Comparison of ENCODE assay signal across 14 mouse cellular contexts in genomic region chr3:85214926-85215325, GRCm38 (mm10).
DNase-seq lines count a peak whose midpoint lies in the region; ATAC-seq and TF ChIP-seq lines count a peak whose summit lies in the region.
"Had no signal": no experiment of that assay in that cellular context is flagged by ENCODE, and none has a peak within 500 bp of the region (broad histone marks: within the 10 kb centered on the region; RNA-seq: fewer than 3 reads in every experiment).

No protein-coding gene starts in this region.

- no peak for TF ChIP-seq CTCF in cortical plate, adult 2 months (IDR thresholded peaks at IDR 0.05; ENCODE audit: extremely low read depth, insufficient read depth, low read length)
- TF ChIP-seq CTCF in intestine, postnatal 0 days (IDR thresholded peaks at IDR 0.05; ENCODE audit: low read depth) = no peak

- H3K9ac ChIP-seq in heart, embryonic 11.5 days (ENCODE audit: low read depth, low read length) = no peak overlapping the region
- H3K9ac ChIP-seq in intestine, postnatal 0 days (ENCODE audit: low read depth, low read length) = no peak overlapping the region
- no peak overlapping the region for H3K9ac ChIP-seq in liver, embryonic 11.5 days (ENCODE audit: low read depth, low read length)
- H3K9ac ChIP-seq: hindbrain, embryonic 12.5 days; midbrain, embryonic 15.5 days had no signal

- intact Hi-C loops in heart, postnatal 36 days (cut with DNase I) = loop anchor here (5.0 kb wide), 4 partner anchors 57 to 357 kb away; partner anchors contain the start of gene Gatb

- no peak for TF ChIP-seq POLR2A in cortical plate, adult 2 months (IDR thresholded peaks at IDR 0.05; ENCODE audit: extremely low read depth, insufficient read depth, low read length)

- DNase-seq in heart, adult 11 months = peak; percentile 94
- no peak for DNase-seq in heart, embryonic 10.5 days (ENCODE audit: low spot score)
- peak; percentile 18 to 27 for DNase-seq in heart, postnatal 36 days
- no peak for DNase-seq in liver, embryonic 11.5 days (ENCODE audit: low spot score)
- DNase-seq: cerebellum, adult 18-20 months; kidney, postnatal 10 days had no signal

- no peak overlapping the region for H3K27ac ChIP-seq in heart, embryonic 11.5 days (ENCODE audit: low read depth, low read length)
- H3K27ac ChIP-seq in cortical plate, adult 2 months (ENCODE audit: insufficient read depth, low read length) = 0 out of 2 replicates have a peak overlapping the region, but pooled peaks have one; percentile 38
- H3K27ac ChIP-seq in heart, embryonic 10.5 days = peak overlapping the region; percentile 17; the same call in 1 of the 2 replicates
- H3K27ac ChIP-seq in intestine, postnatal 0 days (ENCODE audit: low read depth, low read length) = no peak overlapping the region
- H3K27ac ChIP-seq in liver, embryonic 11.5 days (ENCODE audit: low read depth, low read length) = no peak overlapping the region
- H3K27ac ChIP-seq: hindbrain, embryonic 12.5 days; midbrain, embryonic 15.5 days had no signal

- peaks cover 8% of the 10 kb centered on the region for H3K4me1 ChIP-seq in heart, embryonic 11.5 days (ENCODE audit: control insufficient read depth, insufficient read depth, low read length)
- H3K4me1 ChIP-seq in cortical plate, adult 2 months (ENCODE audit: control insufficient read depth, insufficient read depth, low read length) = peaks cover 1% of the 10 kb centered on the region; the same call in 1 of the 2 replicates
- H3K4me1 ChIP-seq in heart, embryonic 10.5 days = peaks cover 26% of the 10 kb centered on the region
- H3K4me1 ChIP-seq in intestine, postnatal 0 days (replicated peaks; ENCODE audit: control insufficient read depth, insufficient read depth, low read length) = no peaks in the 10 kb centered on the region
- no peaks in the 10 kb centered on the region for H3K4me1 ChIP-seq in liver, embryonic 11.5 days (replicated peaks; ENCODE audit: control insufficient read depth, insufficient read depth, low read length)
- H3K4me1 ChIP-seq: hindbrain, embryonic 12.5 days; midbrain, embryonic 15.5 days had no signal

- no peak overlapping the region for H3K4me2 ChIP-seq in heart, embryonic 11.5 days
- no peak overlapping the region for H3K4me2 ChIP-seq in intestine, postnatal 0 days (replicated peaks; ENCODE audit: low read depth)
- H3K4me2 ChIP-seq in liver, embryonic 11.5 days = no peak overlapping the region
- H3K4me2 ChIP-seq: hindbrain, embryonic 12.5 days; midbrain, embryonic 15.5 days had no signal

- no peak for ATAC-seq in heart, embryonic 11.5 days (replicated peaks; ENCODE audit: insufficient number of reproducible peaks, low FRiP score, low TSS enrichment)
- no peak for ATAC-seq in intestine, postnatal 0 days
- ATAC-seq in liver, embryonic 11.5 days (replicated peaks; ENCODE audit: low FRiP score) = no peak
- ATAC-seq: forebrain, embryonic 14.5 days; intestine, embryonic 16.5 days; midbrain, embryonic 15.5 days had no signal

- WGBS in heart, embryonic 11.5 days (ENCODE audit: insufficient replicate concordance) = 34% methylated on average over 5 of the region's 5 CpGs
- 54% methylated on average over 5 of the region's 5 CpGs for WGBS in heart, embryonic 10.5 days
- WGBS in intestine, postnatal 0 days = 78% methylated on average over 5 of the region's 5 CpGs
- WGBS in liver, embryonic 11.5 days = 64% methylated on average over 5 of the region's 5 CpGs

- H3K27me3 ChIP-seq in heart, embryonic 11.5 days (ENCODE audit: control insufficient read depth, insufficient read depth, low read length) = no peaks in the 10 kb centered on the region
- 0 out of 2 replicates have a peak, but pooled peaks cover 6% of the 10 kb centered on the region for H3K27me3 ChIP-seq in heart, embryonic 10.5 days (ENCODE audit: insufficient read depth, poor library complexity, severe bottlenecking)
- H3K27me3 ChIP-seq in intestine, postnatal 0 days (replicated peaks; ENCODE audit: control insufficient read depth, insufficient read depth, low read length) = no peaks in the 10 kb centered on the region
- H3K27me3 ChIP-seq in liver, embryonic 11.5 days (replicated peaks; ENCODE audit: control insufficient read depth, insufficient read depth, low read length) = no peaks in the 10 kb centered on the region
- H3K27me3 ChIP-seq: hindbrain, embryonic 12.5 days; midbrain, embryonic 15.5 days had no signal

- no peaks in the 10 kb centered on the region for H3K9me3 ChIP-seq in heart, embryonic 11.5 days (replicated peaks; ENCODE audit: control insufficient read depth, low read length)
- H3K9me3 ChIP-seq in heart, embryonic 10.5 days = no peaks in the 10 kb centered on the region
- H3K9me3 ChIP-seq in intestine, postnatal 0 days (ENCODE audit: control insufficient read depth) = no peaks in the 10 kb centered on the region
- no peaks in the 10 kb centered on the region for H3K9me3 ChIP-seq in liver, embryonic 11.5 days (ENCODE audit: control insufficient read depth, low read length)
- H3K9me3 ChIP-seq: G1E; hindbrain, embryonic 12.5 days; midbrain, embryonic 15.5 days had no signal

- H3K4me3 ChIP-seq in heart, embryonic 11.5 days (ENCODE audit: low read depth, low read length) = no peak overlapping the region
- no peak overlapping the region for H3K4me3 ChIP-seq in cortical plate, adult 2 months (ENCODE audit: insufficient read depth, low read length)
- H3K4me3 ChIP-seq in heart, embryonic 10.5 days = no peak overlapping the region
- H3K4me3 ChIP-seq in intestine, postnatal 0 days (ENCODE audit: low read depth, low read length) = no peak overlapping the region
- H3K4me3 ChIP-seq in liver, embryonic 11.5 days (ENCODE audit: low read depth, low read length) = no peak overlapping the region
- H3K4me3 ChIP-seq: hindbrain, embryonic 12.5 days; midbrain, embryonic 15.5 days had no signal

- H3K36me3 ChIP-seq in heart, embryonic 11.5 days (ENCODE audit: control insufficient read depth, insufficient read depth, low read length) = no peaks in the 10 kb centered on the region
- H3K36me3 ChIP-seq in heart, embryonic 10.5 days = no peaks in the 10 kb centered on the region
- H3K36me3 ChIP-seq in intestine, postnatal 0 days (ENCODE audit: control insufficient read depth, insufficient read depth) = no peaks in the 10 kb centered on the region
- H3K36me3 ChIP-seq in liver, embryonic 11.5 days (ENCODE audit: control insufficient read depth, insufficient read depth, low read length) = no peaks in the 10 kb centered on the region
- H3K36me3 ChIP-seq: G1E; hindbrain, embryonic 12.5 days; midbrain, embryonic 15.5 days had no signal

Comparison
In these comparisons a context has a peak if more than half of its experiments do, and no peak if none do; other contexts are left out.
1. DNase-seq: peak in heart, adult 11 months (single experiment) and heart, postnatal 36 days (2 of 2); none in heart, embryonic 10.5 days (single experiment) and liver, embryonic 11.5 days (single experiment).
2. H3K27ac ChIP-seq: peak in cortical plate, adult 2 months (single experiment) and heart, embryonic 10.5 days (single experiment); none in heart, embryonic 11.5 days (single experiment), intestine, postnatal 0 days (single experiment) and liver, embryonic 11.5 days (single experiment).